5 mouse cellular contexts compared by ENCODE assay signal in the genomic region with DNA sequence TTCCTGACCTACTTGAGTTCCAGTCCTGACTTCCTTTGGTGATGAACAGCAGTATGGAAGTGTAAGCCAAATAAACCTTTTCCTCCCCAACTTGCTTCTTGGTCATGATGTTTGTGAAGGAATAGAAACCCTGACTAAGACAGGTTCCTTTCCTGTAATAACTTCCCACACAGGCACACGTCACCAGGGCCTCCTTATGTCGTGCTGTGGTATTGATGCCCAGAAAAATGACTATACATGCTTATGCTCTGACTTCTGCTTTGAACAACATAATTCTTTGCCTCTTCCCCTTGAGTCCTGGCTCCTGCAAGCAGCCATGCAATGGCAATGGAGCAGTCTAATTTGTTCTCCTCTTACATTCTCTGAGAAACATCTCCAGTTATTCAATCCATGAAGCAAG.
DNase-seq lines count a peak whose midpoint lies in the region; ATAC-seq lines count a peak whose summit lies in the region.

No protein-coding gene starts in this region.

- peak; percentile 47; the same call in 1 of the 2 replicates for ATAC-seq in frontal cortex, adult (ENCODE audit: low TSS enrichment)
- peak; percentile 52; the same call in 1 of the 2 replicates for ATAC-seq in granulocyte monocyte progenitor cell, adult 5-6 weeks (replicated peaks; ENCODE audit: poor library complexity, severe bottlenecking)
- ATAC-seq in megakaryocyte, adult 5-6 weeks (ENCODE audit: poor library complexity, severe bottlenecking), result 0 out of 2 replicates have a peak, but pooled peaks have one; percentile 51

- peak; percentile 27 for DNase-seq in brain, adult 2 months (ENCODE audit: low read depth, low spot score)
- DNase-seq in heart, adult 11 months, result peak; percentile 15

Comparison
In these comparisons a context has a peak if more than half of its experiments do, and no peak if none do; other contexts are left out.
1. Peak in every context shown above with its lines: DNase-seq and ATAC-seq.